Mouse (Mus musculus) lung, postnatal 4 days (tissue): ENCODE measurements around the gene Ddx19b.
"Not testable (repeated sequence)": the region's sequence is repeated elsewhere in the genome, so short reads cannot be mapped to it uniquely, and the experiment has no call there.

Experiments used
- DNase-seq, 2 experiments: peaks; one replicate each; pipeline ENCODE4 v3.0.0; 2021

Gene Ddx19b

GRCm38 (mm10) chr8:111031572-111031971 lies at the start of gene Ddx19b:
Gene Ddx19b, minus strand, starts transcription at chr8:111031751.
- no peak for DNase-seq

GRCm38 (mm10) chr8:111079861-111080271 lies 48.3 kb upstream of the Ddx19b start:
- peak in 1 of 2 experiments; percentile 38 for DNase-seq

DNA sequence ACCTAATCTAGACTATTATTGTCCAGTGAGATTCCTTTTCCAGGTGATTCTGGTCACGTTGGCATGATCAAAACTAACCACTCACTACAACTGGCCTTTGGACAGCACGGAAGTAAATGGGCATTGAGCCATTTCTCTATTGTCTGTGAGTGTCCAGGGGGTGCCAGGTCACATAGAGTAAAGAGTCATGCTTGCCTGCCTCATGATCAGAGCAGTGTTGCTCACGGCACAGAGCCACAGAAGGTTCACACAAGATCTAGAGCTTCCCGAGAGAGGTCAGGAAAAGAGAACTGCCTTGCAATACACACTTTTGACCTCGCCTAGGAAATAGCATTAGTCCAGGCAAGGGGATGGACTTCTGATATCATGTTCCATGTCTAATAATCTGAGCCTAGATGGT lies 47.9 kb upstream of the Ddx19b start:
- no peak for DNase-seq

GRCm38 (mm10) chr8:111075926-111076325 lies 44.4 kb upstream of the Ddx19b start:
- DNase-seq = no peak

- not testable (repeated sequence) for DNase-seq
Observed at GRCm38 (mm10) chr8:111068660-111069059, 37.1 kb upstream of the Ddx19b start.

DNA sequence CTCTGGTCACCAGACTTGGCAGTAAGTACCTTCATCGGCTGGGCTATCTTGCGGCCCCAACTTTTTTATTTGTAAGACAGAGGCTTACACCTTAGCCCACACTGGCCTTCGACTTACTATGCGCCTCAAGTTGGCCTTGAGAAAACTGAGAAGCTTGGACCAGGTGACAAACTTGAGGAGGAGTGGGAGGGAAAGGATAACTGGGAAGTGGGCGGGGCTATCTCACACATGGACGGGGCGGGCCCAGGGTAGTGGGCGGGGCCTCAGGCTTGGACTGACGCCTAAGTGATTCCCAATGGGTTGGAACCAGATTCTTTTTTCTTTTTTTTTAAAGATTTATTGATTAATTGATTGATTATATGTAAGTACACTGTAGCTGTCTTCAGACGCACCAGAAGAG lies 35.9 kb upstream of the Ddx19b start:
- no peak for DNase-seq

GRCm38 (mm10) chr8:111066308-111066707 lies 34.8 kb upstream of the Ddx19b start:
- DNase-seq = no peak

DNA sequence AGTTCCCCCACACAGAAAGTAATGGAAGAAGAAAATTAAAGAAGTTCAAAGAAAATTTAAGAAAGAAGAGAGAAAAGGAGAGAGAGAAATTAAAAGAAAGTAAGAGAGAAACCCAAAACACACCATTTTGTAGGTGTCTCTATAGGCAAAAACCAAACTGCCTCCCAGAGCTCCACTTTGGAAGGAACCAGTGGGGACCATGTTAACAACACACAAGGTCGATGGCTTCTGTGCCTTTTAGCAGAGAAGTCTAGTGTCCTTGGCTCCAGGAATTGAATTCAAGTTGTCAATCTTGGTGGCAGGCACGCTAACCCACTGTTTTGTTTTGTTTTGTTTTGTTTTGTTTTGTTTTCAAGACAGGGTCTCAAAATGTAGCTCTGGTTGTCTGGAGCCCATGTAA lies 31.3 kb upstream of the Ddx19b start:
- DNase-seq = no peak

DNA sequence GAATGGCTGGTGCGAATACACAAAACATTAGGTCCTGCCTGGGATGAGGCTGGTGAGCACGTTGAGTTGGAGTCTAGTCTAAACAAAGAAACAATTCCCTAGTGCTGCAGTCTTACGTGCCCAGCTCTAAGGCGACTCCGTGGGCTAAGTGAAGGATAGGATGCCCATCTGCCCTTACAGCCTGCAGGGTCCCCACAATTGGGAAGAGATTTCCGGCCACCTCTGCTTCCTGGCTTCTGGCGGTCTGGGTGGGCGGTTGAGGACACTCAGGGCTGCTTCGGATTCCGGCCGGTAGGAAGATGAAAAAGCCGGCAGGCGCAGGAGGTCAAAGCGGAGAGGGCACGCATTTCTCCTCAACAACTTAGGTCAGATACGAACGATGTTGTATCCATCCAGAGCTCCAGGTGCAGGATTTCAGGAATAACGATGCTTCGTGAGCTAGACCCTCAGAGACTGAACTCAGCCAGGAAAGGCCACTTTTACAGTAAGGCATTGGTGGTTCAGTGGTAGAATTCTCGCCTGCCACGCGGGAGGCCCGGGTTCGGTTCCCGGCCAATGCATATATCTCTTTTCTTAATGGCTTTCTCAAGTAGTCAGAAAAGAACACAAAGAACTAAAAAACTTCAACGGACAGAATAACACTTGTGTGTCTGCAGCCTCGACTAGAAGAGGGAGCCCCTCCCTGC lies 30.7 kb upstream of the Ddx19b start:
- peak; percentile 81 to 91 for DNase-seq

GRCm38 (mm10) chr8:111061688-111062071 lies 30.1 kb upstream of the Ddx19b start:
- no peak for DNase-seq

DNA sequence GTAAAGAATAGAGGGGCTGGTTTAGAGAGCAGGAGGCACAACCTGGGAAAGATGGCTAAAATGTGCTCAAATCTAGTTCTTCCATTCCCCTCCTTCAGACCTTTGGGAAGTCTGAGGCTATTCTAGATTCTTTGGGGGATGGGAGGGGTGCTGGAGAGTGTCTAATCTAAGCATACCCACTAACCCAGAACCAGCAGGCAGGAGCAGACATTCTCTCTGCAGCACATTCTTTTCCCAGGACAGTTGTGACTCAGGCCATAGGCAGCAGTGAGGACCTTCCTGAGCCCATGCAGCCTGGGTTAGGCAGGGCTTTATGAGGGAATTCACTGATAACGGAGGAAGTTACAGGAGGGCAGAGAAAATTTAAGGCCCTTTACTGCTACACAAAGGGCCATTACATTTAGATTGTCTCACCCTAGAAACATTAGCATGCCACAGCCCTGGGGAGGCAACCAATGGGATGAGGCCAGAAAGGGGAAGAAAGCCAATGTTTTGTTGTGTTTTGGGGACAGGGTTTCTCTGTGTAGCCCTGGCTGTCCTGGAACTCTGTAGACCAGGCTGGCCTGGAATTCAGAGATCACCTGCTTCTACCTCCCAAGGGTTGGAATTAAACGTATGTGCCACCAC lies 27.5 kb upstream of the Ddx19b start:
- DNase-seq = no peak

GRCm38 (mm10) chr8:111056691-111057293 lies 25.2 kb upstream of the Ddx19b start:
- DNase-seq = peak; percentile 37 to 60

- DNase-seq = peak; percentile 93 to 95
Observed at GRCm38 (mm10) chr8:111056158-111056663, 24.7 kb upstream of the Ddx19b start, which contains the start of gene Exosc6. Gene Exosc6, plus strand, starts transcription at chr8:111056339.

DNA sequence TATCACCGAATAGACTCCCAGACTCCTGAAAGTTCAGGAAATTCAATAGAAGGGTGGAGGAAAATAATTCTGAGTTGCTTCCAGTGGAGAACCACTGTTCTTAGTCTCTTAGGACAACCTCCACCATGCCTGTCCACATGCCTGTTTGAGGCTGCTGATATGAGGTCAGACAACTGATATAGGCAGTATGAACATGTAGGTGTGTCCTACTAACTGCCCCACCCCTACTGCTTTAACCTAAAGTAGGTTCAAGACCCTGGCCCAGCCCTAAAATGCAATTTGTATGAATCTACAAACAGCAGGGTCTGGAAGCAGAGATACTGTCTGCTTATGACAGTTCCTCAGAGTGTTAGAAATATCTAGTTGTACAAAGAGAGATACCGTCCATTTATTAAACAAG lies 24.1 kb upstream of the Ddx19b start:
- DNase-seq = no peak

DNA sequence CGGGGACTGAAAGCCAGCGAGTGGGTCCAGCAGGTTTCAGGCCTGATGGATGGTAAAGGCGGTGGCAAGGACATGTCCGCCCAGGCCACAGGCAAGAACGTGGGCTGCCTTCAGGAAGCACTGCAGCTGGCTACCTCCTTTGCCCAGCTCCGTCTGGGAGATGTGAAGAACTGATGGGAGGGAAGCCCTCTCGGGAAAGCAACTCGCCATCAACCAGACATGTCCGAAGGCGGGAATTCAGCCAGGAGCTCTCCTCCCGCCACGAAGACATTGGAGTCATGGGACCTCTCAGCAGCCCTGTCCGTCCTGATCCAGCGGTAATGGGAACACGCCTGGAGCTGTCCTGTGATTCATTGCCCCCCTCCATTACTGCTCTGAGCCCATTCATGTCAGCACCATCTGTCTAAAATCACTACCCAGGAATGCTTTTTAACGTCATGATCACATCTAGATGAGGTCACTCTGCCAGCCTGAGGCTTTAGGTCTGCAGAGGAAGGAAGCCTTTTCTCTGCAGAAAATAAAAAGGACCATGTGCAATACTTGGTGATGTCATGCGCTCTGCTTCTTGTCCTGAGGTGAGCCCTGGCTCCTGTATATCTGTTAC lies 23.6 kb upstream of the Ddx19b start:
- no peak for DNase-seq

- no peak for DNase-seq
Observed at GRCm38 (mm10) chr8:111053827-111054518, 22.4 kb upstream of the Ddx19b start.

DNA sequence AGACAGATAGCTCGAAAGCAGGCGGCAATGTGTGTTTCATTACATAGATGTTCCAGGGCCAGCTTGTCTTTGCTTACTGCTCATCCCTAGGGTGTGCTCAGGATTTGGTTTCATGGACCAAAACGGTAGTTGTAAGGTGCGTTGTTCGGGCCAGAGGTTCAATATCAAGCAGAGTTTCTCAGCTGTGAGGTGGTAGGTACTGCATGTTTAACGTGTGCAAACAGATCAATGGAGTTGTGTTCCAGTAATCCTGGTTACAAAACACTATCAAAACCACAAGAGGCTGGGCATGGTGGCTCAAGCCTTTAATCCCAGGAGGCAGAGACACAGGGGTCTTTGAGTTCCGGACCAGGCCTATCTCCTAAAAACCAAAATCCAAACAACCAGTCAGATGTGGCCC lies 17.6 kb upstream of the Ddx19b start:
- no peak for DNase-seq

DNA sequence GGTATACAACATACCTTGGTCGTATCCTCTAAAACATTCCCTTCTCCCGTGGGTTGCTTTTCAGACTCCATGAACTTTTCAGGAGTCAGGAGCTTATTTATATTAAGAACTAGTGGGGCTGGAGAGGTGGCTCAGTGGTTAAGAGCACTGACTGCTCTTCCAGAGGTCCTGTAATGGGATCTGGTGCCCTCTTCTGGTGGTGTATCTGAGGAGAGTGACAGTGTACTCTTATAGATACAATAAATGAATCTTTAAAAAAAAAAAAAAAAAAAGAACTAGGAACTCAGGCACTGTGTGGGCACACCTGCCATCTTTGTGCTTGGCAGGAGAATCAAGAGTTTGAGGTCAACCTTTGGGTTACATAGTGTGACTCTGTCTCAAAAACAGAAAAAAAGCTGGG lies 17.1 kb upstream of the Ddx19b start:
- no peak for DNase-seq

- no peak for DNase-seq
Observed at GRCm38 (mm10) chr8:111044003-111044734, 12.6 kb upstream of the Ddx19b start.

GRCm38 (mm10) chr8:111042546-111042945 lies 11.0 kb upstream of the Ddx19b start:
- DNase-seq = no peak

- no peak for DNase-seq
Observed at GRCm38 (mm10) chr8:111036591-111036990, 5.0 kb upstream of the Ddx19b start.

- DNase-seq = peak in 1 of 2 experiments; percentile 30
Observed at GRCm38 (mm10) chr8:111034276-111034675, 2.7 kb upstream of the Ddx19b start.
